Mouse (Mus musculus) hindbrain, embryonic 10.5 days (tissue): Measurements from ENCODE around the gene Axin1. TPM values are rescaled to one million over a fixed set of nuclear protein-coding genes. Genes with fewer than 3 reads are reported as not detected.

Source experiments
- DNase-seq: peaks from one replicate; pipeline ENCODE4 v3.0.0-alpha.2; 2017; ENCODE audit warnings: low spot score
- H3K27ac ChIP-seq: fragments of 300-500 bp; sonication (generic); 2 replicates; pipeline ENCODE4 v1.5.1; 2016; ENCODE audit warnings: mild to moderate bottlenecking, moderate library complexity
- H3K27me3 ChIP-seq: fragments of 300-500 bp; sonication (generic); 2 replicates; pipeline ENCODE4 v1.6.1; 2016; ENCODE audit warnings: mild to moderate bottlenecking; ENCODE audit not compliant: poor library complexity, insufficient read depth, severe bottlenecking
- H3K36me3 ChIP-seq: fragments of 300-500 bp; sonication (generic); 2 replicates; pipeline ENCODE4 v1.6.1; 2016; ENCODE audit warnings: mild to moderate bottlenecking, moderate library complexity
- H3K4me1 ChIP-seq: fragments of 300-500 bp; sonication (generic); replicated peaks from 2 replicates; pipeline ENCODE4 v1.6.1; 2016; ENCODE audit warnings: mild to moderate bottlenecking
- H3K4me3 ChIP-seq: fragments of 300-500 bp; sonication (generic); 2 replicates; pipeline ENCODE4 v1.5.1; 2016; ENCODE audit warnings: mild to moderate bottlenecking, moderate library complexity
- H3K9me3 ChIP-seq: fragments of 300-500 bp; sonication (generic); 2 replicates; pipeline ENCODE4 v1.6.1; 2016; ENCODE audit warnings: mild to moderate bottlenecking, moderate library complexity
- WGBS: fragments of 180-500 bp; shearing (Covaris S2); methylation state at CpG from one replicate; pipeline ENCODE4 v1.1.7; 2016; 5-methylcytosine and 5-hydroxymethylcytosine counted together
- polyA plus RNA-seq: library from polyadenylated mRNA; unstranded; fragments of >200 nt; fragmentation: Nextera tagmentation; extraction: Ambion mirVana; gene quantifications from 2 replicates; pipeline ENCODE4 v1.2.1, GENCODE M21; 2016

Axin1 gene
- polyA plus RNA-seq, 1 experiment from 2014 or later: 9.1 TPM

GRCm38 (mm10) chr17:26204766-26205165 lies 66.3 kb downstream of the Axin1 start:
- Histone ChIP-seq H3K9me3 (no peaks in the 10 kb centered on the region), H3K4me3 (no peak overlapping the region), H3K27me3 (peaks cover 68% of the 10 kb centered on the region), H3K36me3 (no peaks in the 10 kb centered on the region), H3K4me1 (peaks cover 50% of the 10 kb centered on the region), H3K27ac (0 out of 2 replicates have a peak overlapping the region, but pooled peaks have one; percentile 23)
- WGBS: 37% methylated on average over 11 of the region's 11 CpGs
- DNase-seq: no peak

- WGBS: 58% methylated on average over 1 of the region's 1 CpGs
- Histone ChIP-seq H3K9me3 (no peaks in the 10 kb centered on the region), H3K27me3 (peaks cover 52% of the 10 kb centered on the region), H3K27ac (no peak overlapping the region), H3K4me3 (no peak overlapping the region), H3K4me1 (peaks cover 34% of the 10 kb centered on the region), H3K36me3 (no peaks in the 10 kb centered on the region)
- no peak for DNase-seq
Measured at GRCm38 (mm10) chr17:26206392-26206791, 67.9 kb downstream of the Axin1 start.

GRCm38 (mm10) chr17:26207686-26208085 lies 69.2 kb downstream of the Axin1 start, which contains the start of gene Arhgdig:
TSS of gene Arhgdig (minus strand) at chr17:26207786.
- Histone ChIP-seq H3K27ac (no peak within 1 kb of the TSS), H3K4me1 (peaks cover 24% of the 10 kb centered on the region), H3K27me3 (peaks cover 39% of the 10 kb centered on the region), H3K36me3 (no peaks in the 10 kb centered on the region; the same call in 1 of the 2 replicates), H3K9me3 (no peaks in the 10 kb centered on the region), H3K4me3 (no peak within 1 kb of the TSS)
- 89% methylated on average over 12 of the region's 12 CpGs for WGBS
- no peak for DNase-seq

GRCm38 (mm10) chr17:26212241-26212640 lies 73.8 kb downstream of the Axin1 start:
- H3K9me3 ChIP-seq: no peaks in the 10 kb centered on the region
- WGBS: 92% methylated on average over 7 of the region's 7 CpGs
- H3K4me3 ChIP-seq: no peak overlapping the region
- no peaks in the 10 kb centered on the region for H3K4me1 ChIP-seq
- H3K27me3 ChIP-seq: no peaks in the 10 kb centered on the region
- H3K27ac ChIP-seq: no peak overlapping the region
- peaks cover 11% of the 10 kb centered on the region for H3K36me3 ChIP-seq
- DNase-seq: no peak

GRCm38 (mm10) chr17:26212681-26213080 lies 74.2 kb downstream of the Axin1 start:
- H3K27me3 ChIP-seq: no peaks in the 10 kb centered on the region
- H3K36me3 ChIP-seq: peaks cover 11% of the 10 kb centered on the region
- no peak overlapping the region for H3K4me3 ChIP-seq
- WGBS: 89% methylated on average over 11 of the region's 11 CpGs
- H3K27ac ChIP-seq: 0 out of 2 replicates have a peak overlapping the region, but pooled peaks have one; percentile 4
- no peak for DNase-seq
- no peaks in the 10 kb centered on the region for H3K9me3 ChIP-seq
- no peaks in the 10 kb centered on the region for H3K4me1 ChIP-seq

GRCm38 (mm10) chr17:26221508-26221907 lies 83.0 kb downstream of the Axin1 start:
- no peaks in the 10 kb centered on the region for H3K27me3 ChIP-seq
- no peaks in the 10 kb centered on the region for H3K36me3 ChIP-seq
- no peaks in the 10 kb centered on the region for H3K9me3 ChIP-seq
- no peak overlapping the region for H3K27ac ChIP-seq
- WGBS: 68% methylated on average over 2 of the region's 2 CpGs
- H3K4me1 ChIP-seq: no peaks in the 10 kb centered on the region
- no peak overlapping the region for H3K4me3 ChIP-seq
- DNase-seq: no peak

GRCm38 (mm10) chr17:26225150-26225549 lies 86.7 kb downstream of the Axin1 start:
- Histone ChIP-seq H3K4me3 (no peak overlapping the region), H3K9me3 (no peaks in the 10 kb centered on the region), H3K27me3 (no peaks in the 10 kb centered on the region), H3K27ac (no peak overlapping the region), H3K4me1 (no peaks in the 10 kb centered on the region), H3K36me3 (no peaks in the 10 kb centered on the region)
- DNase-seq: no peak
- WGBS: 86% methylated on average over 12 of the region's 12 CpGs

GRCm38 (mm10) chr17:26229776-26230175 lies 91.3 kb downstream of the Axin1 start:
- WGBS: 93% methylated on average over 5 of the region's 5 CpGs
- H3K9me3 ChIP-seq: no peaks in the 10 kb centered on the region
- no peak overlapping the region for H3K4me3 ChIP-seq
- no peaks in the 10 kb centered on the region for H3K36me3 ChIP-seq
- no peak overlapping the region for H3K27ac ChIP-seq
- DNase-seq: no peak
- no peaks in the 10 kb centered on the region for H3K27me3 ChIP-seq
- H3K4me1 ChIP-seq: no peaks in the 10 kb centered on the region

- no peak overlapping the region for H3K27ac ChIP-seq
- peaks cover 13% of the 10 kb centered on the region for H3K4me1 ChIP-seq
- 89% methylated on average over 5 of the region's 5 CpGs for WGBS
- no peak for DNase-seq
- H3K27me3 ChIP-seq: no peaks in the 10 kb centered on the region
- no peak overlapping the region for H3K4me3 ChIP-seq
- H3K36me3 ChIP-seq: no peaks in the 10 kb centered on the region
- H3K9me3 ChIP-seq: no peaks in the 10 kb centered on the region
Measured at GRCm38 (mm10) chr17:26231156-26231555, 92.7 kb downstream of the Axin1 start.

GRCm38 (mm10) chr17:26232863-26233262 lies 94.4 kb downstream of the Axin1 start:
- DNase-seq: peak; percentile 8
- Histone ChIP-seq H3K36me3 (no peaks in the 10 kb centered on the region), H3K27ac (no peak overlapping the region), H3K27me3 (no peaks in the 10 kb centered on the region), H3K4me3 (no peak overlapping the region), H3K4me1 (peaks cover 18% of the 10 kb centered on the region), H3K9me3 (no peaks in the 10 kb centered on the region)
- 64% methylated on average over 8 of the region's 8 CpGs for WGBS

- Histone ChIP-seq H3K27me3 (no peaks in the 10 kb centered on the region), H3K27ac (no peak overlapping the region), H3K36me3 (no peaks in the 10 kb centered on the region), H3K9me3 (no peaks in the 10 kb centered on the region), H3K4me3 (no peak overlapping the region), H3K4me1 (peaks cover 18% of the 10 kb centered on the region)
- DNase-seq: no peak
- WGBS: 91% methylated on average over 8 of the region's 8 CpGs
Measured at GRCm38 (mm10) chr17:26234386-26234785, 95.9 kb downstream of the Axin1 start.

- Histone ChIP-seq H3K36me3 (no peaks in the 10 kb centered on the region), H3K4me1 (peaks cover 18% of the 10 kb centered on the region), H3K27me3 (no peaks in the 10 kb centered on the region), H3K27ac (peak overlapping the region; percentile 50; the same call in 1 of the 2 replicates), H3K9me3 (no peaks in the 10 kb centered on the region), H3K4me3 (no peak overlapping the region)
- no peak for DNase-seq
- 68% methylated on average over 13 of the region's 13 CpGs for WGBS
Measured at GRCm38 (mm10) chr17:26235077-26235815, 96.8 kb downstream of the Axin1 start.

- 87% methylated on average over 10 of the region's 10 CpGs for WGBS
Measured at GRCm38 (mm10) chr17:26237667-26238066, 99.2 kb downstream of the Axin1 start.

More at GRCm38 (mm10) chr17:26237667-26238066, 99.2 kb downstream of the Axin1 start:
- no peak overlapping the region for H3K27ac ChIP-seq
- no peaks in the 10 kb centered on the region for H3K27me3 ChIP-seq
- H3K9me3 ChIP-seq: no peaks in the 10 kb centered on the region
- H3K36me3 ChIP-seq: no peaks in the 10 kb centered on the region
- no peak overlapping the region for H3K4me3 ChIP-seq
- H3K4me1 ChIP-seq: peaks cover 22% of the 10 kb centered on the region
- DNase-seq: no peak
